Mouse (Mus musculus) CD4-positive, CD25-positive, alpha-beta regulatory T cell, adult 2 months (primary cell): ENCODE results near the gene 0610030E20Rik.
A peak's percentile ranks its signal among the peaks of the same experiment; 100 is the strongest.

ENCODE experiments used
- DNase-seq: peaks from one replicate; pipeline ENCODE4 v3.0.0-alpha.2; 2012; ENCODE audit warnings: low read depth, low spot score

0610030E20Rik gene

GRCm38 (mm10) chr6:72390795-72391521 is 43.8 kb downstream of the 0610030E20Rik start:
- DNase-seq, result peak; percentile 59

- DNase-seq, result no peak
Measured at GRCm38 (mm10) chr6:72392341-72392740, 45.2 kb downstream of the 0610030E20Rik start.

GRCm38 (mm10) chr6:72396837-72397251 is 49.7 kb downstream of the 0610030E20Rik start:
- DNase-seq, result no peak

GRCm38 (mm10) chr6:72399967-72400366 is 52.9 kb downstream of the 0610030E20Rik start:
- no peak for DNase-seq

- peak; percentile 87 for DNase-seq
Measured at GRCm38 (mm10) chr6:72401875-72402274, 54.8 kb downstream of the 0610030E20Rik start.
